40 mouse cellular contexts compared by ENCODE assay signal in genomic region chr10:94255744-94256143, GRCm38 (mm10). TPM values are rescaled to one million over a fixed set of nuclear protein-coding genes. Genes with fewer than 3 reads are reported as not detected.
"Had no signal": no experiment of that assay in that cellular context is flagged by ENCODE, and none has a peak within 500 bp of the region (broad histone marks: within the 10 kb centered on the region; RNA-seq: fewer than 3 reads in every experiment).

No protein-coding gene starts in this region.

- H3K4me1 ChIP-seq: heart, embryonic 15.5 days; hindbrain, embryonic 13.5 days; limb, embryonic 13.5 days; limb, embryonic 15.5 days had no signal

- H3K9me3 ChIP-seq: heart, embryonic 15.5 days; hindbrain, embryonic 13.5 days; hindbrain, embryonic 15.5 days; limb, embryonic 13.5 days; limb, embryonic 15.5 days; liver, embryonic 12.5 days had no signal

- H3K27me3 ChIP-seq: heart, embryonic 13.5 days; heart, embryonic 15.5 days; hindbrain, embryonic 13.5 days; hindbrain, embryonic 15.5 days; limb, embryonic 13.5 days; limb, embryonic 15.5 days had no signal

- ATAC-seq: forebrain, postnatal 0 days; hindbrain, postnatal 0 days; intestine, embryonic 16.5 days; liver, embryonic 12.5 days had no signal

- H3K4me2 ChIP-seq: heart, embryonic 11.5 days; heart, embryonic 13.5 days; heart, embryonic 15.5 days; hindbrain, embryonic 13.5 days; hindbrain, embryonic 15.5 days; limb, embryonic 13.5 days; limb, embryonic 15.5 days; liver, embryonic 12.5 days had no signal

- DNase-seq: forebrain, postnatal 0 days; gastrocnemius, postnatal 14 days; gastrocnemius, postnatal 36 days; heart, adult 2 months; heart, postnatal 14 days; heart, postnatal 36 days; kidney, adult 11 months; kidney, adult 2 months; kidney, postnatal 25 days; layer of hippocampus, adult 9-11 months; layer of hippocampus, postnatal 36 days; left cerebral cortex, postnatal 4 days; lung, adult 18-20 months had no signal

- H3K27ac ChIP-seq: heart, adult 2 months; heart, embryonic 13.5 days; heart, embryonic 15.5 days; hindbrain, embryonic 13.5 days; hindbrain, embryonic 15.5 days; hindbrain, postnatal 0 days; limb, embryonic 13.5 days; limb, embryonic 15.5 days; liver, embryonic 12.5 days; liver, embryonic 14.5 days had no signal

- H3K9ac ChIP-seq: forebrain, postnatal 0 days; heart, embryonic 13.5 days; heart, embryonic 15.5 days; hindbrain, embryonic 13.5 days; hindbrain, embryonic 15.5 days; limb, embryonic 13.5 days; limb, embryonic 15.5 days; liver, embryonic 12.5 days; liver, embryonic 14.5 days had no signal

- H3K36me3 ChIP-seq: heart, embryonic 13.5 days; heart, embryonic 15.5 days; hindbrain, embryonic 13.5 days; hindbrain, embryonic 15.5 days; limb, embryonic 13.5 days; limb, embryonic 15.5 days; liver, embryonic 12.5 days had no signal

- H3K4me3 ChIP-seq: heart, adult 2 months; heart, embryonic 13.5 days; heart, embryonic 15.5 days; hindbrain, embryonic 13.5 days; hindbrain, embryonic 15.5 days; limb, embryonic 13.5 days; limb, embryonic 15.5 days; liver, embryonic 12.5 days had no signal

RNA-seq across cellular contexts. Expression of gene Gm4792, which starts 42.8 kb away (rescaled TPM):
- total RNA-seq: forebrain, postnatal 0 days; gastrocnemius, adult 8-10 months; gastrocnemius, postnatal 14 days; gastrocnemius, postnatal 36 days; heart, adult 2 months; heart, postnatal 14 days; heart, postnatal 36 days; hematopoietic stem cell, adult 5-6 weeks; layer of hippocampus, adult 18-20 months; layer of hippocampus, adult 8-10 months; layer of hippocampus, postnatal 14 days; layer of hippocampus, postnatal 36 days; left cerebral cortex, adult 18-20 months; left cerebral cortex, adult 8-10 months; left cerebral cortex, postnatal 10 days; left cerebral cortex, postnatal 25 days; left cerebral cortex, postnatal 4 days; liver, adult 2 months had no signal
- polyA plus RNA-seq: gonadal fat pad, adult 2 months; heart, adult 2 months; heart, embryonic 11.5 days; heart, embryonic 13.5 days; heart, embryonic 15.5 days; heart, postnatal 0 days; intestine, embryonic 14.5 days; intestine, embryonic 16.5 days; kidney, adult 2 months; large intestine, adult 2 months; limb, embryonic 11.5 days; limb, embryonic 13.5 days; limb, embryonic 15.5 days; liver, adult 2 months; liver, embryonic 12.5 days; liver, embryonic 14.5 days; liver, embryonic 16.5 days had no signal
